Mouse (Mus musculus): ENCODE measurements around the gene Epsti1. TPM values are rescaled to one million over a fixed set of nuclear protein-coding genes. Genes with fewer than 3 reads are reported as not detected.

Epsti1 gene
- polyA plus RNA-seq, 1 experiment from 2014 or later, result 0.29 TPM

DNA sequence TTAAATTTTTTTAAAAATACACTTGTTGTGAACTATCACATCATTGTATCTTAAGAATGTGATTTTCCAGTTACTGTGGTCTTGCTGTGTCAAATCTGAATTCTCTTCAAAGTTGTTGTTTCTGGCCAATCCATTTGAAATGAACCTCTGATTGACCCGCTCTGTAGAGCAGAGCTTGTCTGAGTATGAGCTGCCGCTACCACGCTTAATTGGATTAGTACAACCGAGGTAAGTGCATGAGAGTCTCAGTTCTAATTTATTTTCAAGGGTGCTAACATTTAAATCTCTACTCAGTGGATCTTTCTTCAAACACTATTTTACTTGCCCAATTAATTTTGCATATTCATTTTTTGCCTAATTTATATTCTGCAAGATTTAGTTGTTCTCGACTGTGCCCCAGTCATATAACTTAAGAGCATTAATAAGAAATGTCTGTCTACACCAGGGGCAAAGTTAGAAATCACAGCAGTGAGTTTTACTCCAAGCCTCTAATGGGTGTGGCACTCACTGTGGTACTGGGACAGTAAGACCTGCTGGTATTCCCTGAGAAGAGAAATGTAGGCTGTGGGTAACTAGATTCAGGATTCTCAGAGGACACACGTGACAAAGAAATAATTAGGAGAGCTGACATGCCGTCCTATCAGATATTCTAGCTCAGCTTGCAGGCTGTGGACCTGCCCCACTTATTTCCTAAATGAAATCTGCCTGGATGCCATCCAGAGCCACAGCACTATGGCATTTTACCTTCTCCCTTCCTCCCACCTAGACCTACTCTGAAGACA lies 111.7 kb downstream of the Epsti1 start:
- Histone ChIP-seq H3K9me3 (replicated peaks) (no peaks in the 10 kb centered on the region), H3K4me1 (replicated peaks) (no peaks in the 10 kb centered on the region), H3K27me3 (replicated peaks) (no peaks in the 10 kb centered on the region), H3K27ac (ENCODE audit: poor library complexity, severe bottlenecking) (no peak overlapping the region), H3K4me3 (no peak overlapping the region), H3K9ac (no peak overlapping the region), H3K4me2 (no peak overlapping the region), H3K36me3 (no peaks in the 10 kb centered on the region)
- ATAC-seq (ENCODE audit: insufficient number of reproducible peaks, low FRiP score), result no peak
- 80% methylated on average over 7 of the region's 7 CpGs for WGBS

DNA sequence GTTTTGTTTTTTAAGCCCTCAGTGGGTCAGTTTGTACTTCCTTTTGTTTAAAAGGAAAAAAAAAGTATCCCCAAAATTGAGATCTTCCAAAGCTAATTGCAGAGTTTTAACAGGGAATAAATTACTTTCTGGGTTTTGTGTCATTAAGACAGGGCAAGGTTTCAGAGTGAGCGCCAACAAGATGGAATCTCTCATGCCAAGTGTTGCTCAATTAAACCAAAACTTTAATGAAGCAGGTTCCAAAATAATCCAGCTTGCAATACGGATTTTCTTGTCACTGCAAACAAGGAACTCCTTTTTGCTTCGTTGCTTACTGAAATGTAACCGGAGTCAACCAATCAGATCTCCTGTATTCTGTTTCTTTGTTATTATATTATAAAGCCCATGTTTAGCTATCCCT lies 112.4 kb downstream of the Epsti1 start:
- Histone ChIP-seq H3K36me3 (no peaks in the 10 kb centered on the region), H3K4me3 (no peak overlapping the region), H3K27ac (ENCODE audit: poor library complexity, severe bottlenecking) (no peak overlapping the region), H3K4me1 (replicated peaks) (no peaks in the 10 kb centered on the region), H3K9me3 (replicated peaks) (no peaks in the 10 kb centered on the region), H3K9ac (no peak overlapping the region), H3K27me3 (replicated peaks) (no peaks in the 10 kb centered on the region), H3K4me2 (no peak overlapping the region)
- 79% methylated on average over 4 of the region's 4 CpGs for WGBS
- ATAC-seq (ENCODE audit: insufficient number of reproducible peaks, low FRiP score), result no peak

DNA sequence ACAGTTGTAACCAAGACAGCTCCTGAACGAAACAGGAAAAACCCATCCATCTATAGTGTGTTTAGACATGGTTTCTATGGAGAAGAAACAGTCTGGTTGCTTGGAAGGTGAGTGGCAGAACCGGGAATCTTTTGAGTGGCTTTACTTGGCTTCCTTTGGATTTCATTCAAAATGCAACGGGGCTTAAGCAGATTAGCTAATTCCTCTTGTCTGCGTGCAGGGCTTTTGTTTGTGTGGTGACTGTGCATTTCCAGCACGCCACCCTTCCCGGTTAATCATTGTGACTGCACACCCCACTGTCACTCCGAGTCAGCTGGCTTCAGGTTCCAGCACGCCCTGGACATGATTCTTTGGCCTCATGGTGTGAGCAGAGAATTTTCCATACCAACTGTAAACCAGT lies 115.9 kb downstream of the Epsti1 start:
- Histone ChIP-seq H3K36me3 (no peaks in the 10 kb centered on the region), H3K9ac (no peak overlapping the region), H3K4me3 (no peak overlapping the region), H3K27ac (ENCODE audit: poor library complexity, severe bottlenecking) (no peak overlapping the region), H3K4me2 (no peak overlapping the region), H3K9me3 (replicated peaks) (no peaks in the 10 kb centered on the region), H3K27me3 (replicated peaks) (no peaks in the 10 kb centered on the region; the same call in 1 of the 2 replicates), H3K4me1 (replicated peaks) (no peaks in the 10 kb centered on the region)
- ATAC-seq (ENCODE audit: insufficient number of reproducible peaks, low FRiP score), result no peak
- WGBS, result 53% methylated on average over 8 of the region's 8 CpGs

DNA sequence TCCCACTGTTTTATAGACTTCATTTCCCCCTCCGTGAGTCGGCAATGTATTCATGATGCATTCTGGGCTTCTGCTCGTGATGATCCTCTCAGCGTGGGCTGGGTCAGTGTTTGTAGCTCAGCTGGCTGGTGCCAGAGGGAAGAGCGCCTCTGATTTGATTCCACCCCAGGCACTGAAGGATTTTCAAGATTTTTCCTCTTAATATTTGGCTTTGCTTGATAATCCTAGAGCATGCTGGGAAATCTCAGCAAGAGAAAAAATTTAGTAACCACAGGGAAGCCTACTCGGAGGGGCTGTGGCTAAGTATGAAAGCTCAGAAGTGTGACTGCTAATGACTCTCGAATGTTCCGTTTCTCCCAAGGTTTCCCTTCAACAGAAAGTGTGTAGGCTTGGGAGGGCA lies 134.8 kb downstream of the Epsti1 start:
- Histone ChIP-seq H3K27me3 (replicated peaks) (no peaks in the 10 kb centered on the region), H3K36me3 (no peaks in the 10 kb centered on the region), H3K4me1 (replicated peaks) (no peaks in the 10 kb centered on the region), H3K27ac (ENCODE audit: poor library complexity, severe bottlenecking) (no peak overlapping the region), H3K4me3 (no peak overlapping the region), H3K9me3 (replicated peaks) (0 out of 2 replicates have a peak, but pooled peaks cover 4% of the 10 kb centered on the region), H3K9ac (no peak overlapping the region), H3K4me2 (no peak overlapping the region)
- WGBS, result 80% methylated on average over 8 of the region's 8 CpGs
- no peak for ATAC-seq (ENCODE audit: insufficient number of reproducible peaks, low FRiP score)

- no peaks in the 10 kb centered on the region for H3K4me1 ChIP-seq (replicated peaks)
- H3K4me2 ChIP-seq, result no peak overlapping the region
- no peak overlapping the region for H3K9ac ChIP-seq
- ATAC-seq (ENCODE audit: insufficient number of reproducible peaks, low FRiP score), result no peak
- H3K36me3 ChIP-seq, result no peaks in the 10 kb centered on the region
- WGBS, result 92% methylated on average over 6 of the region's 6 CpGs
- H3K9me3 ChIP-seq (replicated peaks), result 0 out of 2 replicates have a peak, but pooled peaks cover 4% of the 10 kb centered on the region
- H3K27ac ChIP-seq (ENCODE audit: poor library complexity, severe bottlenecking), result no peak overlapping the region
- H3K4me3 ChIP-seq, result no peak overlapping the region
- no peaks in the 10 kb centered on the region for H3K27me3 ChIP-seq (replicated peaks)
Observed at GRCm38 (mm10) chr14:78040643-78041042, 136.6 kb downstream of the Epsti1 start.

GRCm38 (mm10) chr14:78041886-78042526 lies 138.0 kb downstream of the Epsti1 start:
- WGBS, result 72% methylated on average over 11 of the region's 11 CpGs
- no peak overlapping the region for H3K9ac ChIP-seq
- H3K4me2 ChIP-seq, result no peak overlapping the region
- ATAC-seq (ENCODE audit: insufficient number of reproducible peaks, low FRiP score), result no peak
- H3K27me3 ChIP-seq (replicated peaks), result no peaks in the 10 kb centered on the region
- H3K4me1 ChIP-seq (replicated peaks), result no peaks in the 10 kb centered on the region
- no peak overlapping the region for H3K27ac ChIP-seq (ENCODE audit: poor library complexity, severe bottlenecking)
- H3K9me3 ChIP-seq (replicated peaks), result 0 out of 2 replicates have a peak, but pooled peaks cover 4% of the 10 kb centered on the region
- no peaks in the 10 kb centered on the region for H3K36me3 ChIP-seq
- no peak overlapping the region for H3K4me3 ChIP-seq

- H3K9me3 ChIP-seq (replicated peaks), result no peaks in the 10 kb centered on the region
- H3K9ac ChIP-seq, result no peak overlapping the region
- no peak overlapping the region for H3K4me2 ChIP-seq
- H3K27ac ChIP-seq (ENCODE audit: poor library complexity, severe bottlenecking), result no peak overlapping the region
- H3K4me3 ChIP-seq, result no peak overlapping the region
- no peaks in the 10 kb centered on the region for H3K36me3 ChIP-seq
- no peak for ATAC-seq (ENCODE audit: insufficient number of reproducible peaks, low FRiP score)
- H3K27me3 ChIP-seq (replicated peaks), result no peaks in the 10 kb centered on the region
- 34% methylated on average over 2 of the region's 2 CpGs for WGBS
- no peaks in the 10 kb centered on the region for H3K4me1 ChIP-seq (replicated peaks)
Observed at GRCm38 (mm10) chr14:78043079-78043478, 139.0 kb downstream of the Epsti1 start.

GRCm38 (mm10) chr14:78048258-78048657 lies 144.2 kb downstream of the Epsti1 start:
- WGBS, result 85% methylated on average over 3 of the region's 3 CpGs

GRCm38 (mm10) chr14:78048674-78049073 lies 144.6 kb downstream of the Epsti1 start:
- Histone ChIP-seq H3K27ac (ENCODE audit: poor library complexity, severe bottlenecking) (no peak overlapping the region), H3K27me3 (replicated peaks) (no peaks in the 10 kb centered on the region), H3K4me3 (no peak overlapping the region), H3K36me3 (no peaks in the 10 kb centered on the region), H3K4me1 (replicated peaks) (no peaks in the 10 kb centered on the region), H3K9me3 (replicated peaks) (no peaks in the 10 kb centered on the region), H3K4me2 (no peak overlapping the region), H3K9ac (no peak overlapping the region)
- no peak for ATAC-seq (ENCODE audit: insufficient number of reproducible peaks, low FRiP score)
- WGBS, result 73% methylated on average over 4 of the region's 4 CpGs

More at GRCm38 (mm10) chr14:78048258-78048657, 144.2 kb downstream of the Epsti1 start:
- H3K9me3 ChIP-seq (replicated peaks), result no peaks in the 10 kb centered on the region
- no peak overlapping the region for H3K4me2 ChIP-seq
- ATAC-seq (ENCODE audit: insufficient number of reproducible peaks, low FRiP score), result no peak
- H3K4me3 ChIP-seq, result no peak overlapping the region
- H3K9ac ChIP-seq, result no peak overlapping the region
- no peaks in the 10 kb centered on the region for H3K36me3 ChIP-seq
- no peaks in the 10 kb centered on the region for H3K27me3 ChIP-seq (replicated peaks)
- H3K27ac ChIP-seq (ENCODE audit: poor library complexity, severe bottlenecking), result no peak overlapping the region
- no peaks in the 10 kb centered on the region for H3K4me1 ChIP-seq (replicated peaks)
